8 mouse cellular contexts compared by ENCODE assay signal in genomic region chr6:57535386-57535936, GRCm38 (mm10). TPM values are rescaled to one million over a fixed set of nuclear protein-coding genes. Genes with fewer than 3 reads are reported as not detected.
DNase-seq lines count a peak whose midpoint lies in the region; ATAC-seq and TF ChIP-seq lines count a peak whose summit lies in the region.

Gene Ppm1k, minus strand, starts transcription at chr6:57535468.

- under 1% methylated on average over 24 of the region's 24 CpGs for WGBS in forebrain, embryonic 16.5 days
- under 1% methylated on average over 24 of the region's 24 CpGs for WGBS in lung, embryonic 14.5 days
- WGBS in olfactory bulb, adult 2 months = under 1% methylated on average over 24 of the region's 24 CpGs
- WGBS in thymus, adult 2 months = under 1% methylated on average over 24 of the region's 24 CpGs

- no peaks in the 10 kb centered on the region for H3K9me3 ChIP-seq in G1E (replicated peaks)
- no peaks in the 10 kb centered on the region for H3K9me3 ChIP-seq in forebrain, embryonic 16.5 days (ENCODE audit: control insufficient read depth, low read length)
- H3K9me3 ChIP-seq in lung, embryonic 14.5 days (ENCODE audit: low read depth, low read length) = no peaks in the 10 kb centered on the region

- peak within 1 kb of the TSS; percentile 80 for H3K27ac ChIP-seq in forebrain, embryonic 16.5 days (ENCODE audit: low read length)
- peak within 1 kb of the TSS; percentile 92 for H3K27ac ChIP-seq in layer of hippocampus, adult 2 months
- H3K27ac ChIP-seq in lung, embryonic 14.5 days (ENCODE audit: low read depth) = peak within 1 kb of the TSS; percentile 73
- H3K27ac ChIP-seq in olfactory bulb, adult 2 months (ENCODE audit: insufficient read depth, low read depth, low read length) = peak within 1 kb of the TSS; percentile 81
- H3K27ac ChIP-seq in thymus, adult 2 months (ENCODE audit: control insufficient read depth, insufficient read depth, low read length) = peak within 1 kb of the TSS; percentile 73

- no peak for TF ChIP-seq CTCF in G1E (IDR thresholded peaks at IDR 0.05; ENCODE audit: low read depth, low read length)
- no peak for TF ChIP-seq CTCF in layer of hippocampus, adult 2 months (conservative IDR thresholded peaks at IDR 0.05)
- TF ChIP-seq CTCF in lung, embryonic 14.5 days (IDR thresholded peaks at IDR 0.05; ENCODE audit: low read depth) = no peak
- no peak for TF ChIP-seq CTCF in olfactory bulb, adult 2 months (IDR thresholded peaks at IDR 0.05; ENCODE audit: insufficient read depth, low read depth, low read length)
- no peak for TF ChIP-seq CTCF in thymus, adult 2 months (IDR thresholded peaks at IDR 0.05; ENCODE audit: borderline replicate concordance, control insufficient read depth, extremely low read depth, insufficient read depth, low read length, poor library complexity)

- peaks cover 16% of the 10 kb centered on the region for H3K4me1 ChIP-seq in G1E (ENCODE audit: insufficient read depth, low read depth, low read length)
- H3K4me1 ChIP-seq in forebrain, embryonic 16.5 days (replicated peaks; ENCODE audit: control insufficient read depth, insufficient read depth, low read length) = peaks cover 16% of the 10 kb centered on the region
- 0 out of 2 replicates have a peak, but pooled peaks cover 4% of the 10 kb centered on the region for H3K4me1 ChIP-seq in lung, embryonic 14.5 days (ENCODE audit: insufficient read depth)
- no peaks in the 10 kb centered on the region for H3K4me1 ChIP-seq in olfactory bulb, adult 2 months (ENCODE audit: control insufficient read depth, insufficient read depth, low read length)
- H3K4me1 ChIP-seq in thymus, adult 2 months (replicated peaks; ENCODE audit: control insufficient read depth, insufficient read depth, low read length) = peaks cover 8% of the 10 kb centered on the region

- intact Hi-C loops in heart, postnatal 36 days (cut with DNase I) = loop anchor here (2.0 to 5.0 kb wide), 3 partner anchors 45 to 818 kb away; partner anchors contain the start of genes Herc6 and Lancl2

- peak within 1 kb of the TSS; percentile 69 for H3K4me3 ChIP-seq in G1E (ENCODE audit: low read depth, low read length)
- peak within 1 kb of the TSS; percentile 57 for H3K4me3 ChIP-seq in forebrain, embryonic 16.5 days (replicated peaks; ENCODE audit: low read length)
- H3K4me3 ChIP-seq in layer of hippocampus, adult 2 months = peak within 1 kb of the TSS; percentile 69
- H3K4me3 ChIP-seq in lung, embryonic 14.5 days (ENCODE audit: low read depth, low read length) = peak within 1 kb of the TSS; percentile 59
- peak within 1 kb of the TSS; percentile 91 for H3K4me3 ChIP-seq in olfactory bulb, adult 2 months (ENCODE audit: insufficient read depth, low read depth, low read length)
- H3K4me3 ChIP-seq in thymus, adult 2 months (ENCODE audit: control insufficient read depth, insufficient read depth, low read length) = peak within 1 kb of the TSS; percentile 57

- H3K4me2 ChIP-seq in forebrain, embryonic 16.5 days (ENCODE audit: low read length) = peak within 1 kb of the TSS; percentile 87
- peak within 1 kb of the TSS; percentile 66 for H3K4me2 ChIP-seq in lung, embryonic 14.5 days

- H3K9ac ChIP-seq in forebrain, embryonic 16.5 days (replicated peaks; ENCODE audit: low read depth, low read length) = peak within 1 kb of the TSS; percentile 71
- H3K9ac ChIP-seq in lung, embryonic 14.5 days = peak within 1 kb of the TSS; percentile 51

- peak; percentile 46 for DNase-seq in G1E (ENCODE audit: low spot score)
- DNase-seq in cerebellum, adult 18-20 months = peak; percentile 96 to 99
- DNase-seq in heart, postnatal 36 days = peak; percentile 97 to 99
- peak; percentile 97 to 99 for DNase-seq in layer of hippocampus, adult 2 months (ENCODE audit: low spot score in 2 of 2)
- peak; percentile 100 for DNase-seq in lung, embryonic 14.5 days
- DNase-seq in thymus, adult 2 months = peak; percentile 97

- no peaks in the 10 kb centered on the region for H3K36me3 ChIP-seq in G1E (replicated peaks)
- H3K36me3 ChIP-seq in forebrain, embryonic 16.5 days (ENCODE audit: control insufficient read depth, insufficient read depth) = no peaks in the 10 kb centered on the region
- no peaks in the 10 kb centered on the region for H3K36me3 ChIP-seq in lung, embryonic 14.5 days (ENCODE audit: insufficient read depth)
- H3K36me3 ChIP-seq in thymus, adult 2 months (ENCODE audit: control insufficient read depth, insufficient read depth, low read length) = no peaks in the 10 kb centered on the region

- peaks cover 2% of the 10 kb centered on the region; the same call in 1 of the 2 replicates for H3K27me3 ChIP-seq in G1E (ENCODE audit: insufficient read depth, low read length)
- no peaks in the 10 kb centered on the region for H3K27me3 ChIP-seq in forebrain, embryonic 16.5 days (replicated peaks; ENCODE audit: control insufficient read depth, insufficient read depth, low read length)
- H3K27me3 ChIP-seq in lung, embryonic 14.5 days (ENCODE audit: insufficient read depth, low read length) = no peaks in the 10 kb centered on the region
- H3K27me3 ChIP-seq in thymus, adult 2 months (ENCODE audit: control insufficient read depth, insufficient read depth, low read length) = no peaks in the 10 kb centered on the region

- ATAC-seq in G1E (ENCODE audit: extremely low read depth, insufficient number of reproducible peaks, low FRiP score, poor library complexity, severe bottlenecking) = peak; percentile 97
- ATAC-seq in forebrain, embryonic 16.5 days = peak; percentile 99
- ATAC-seq in lung, embryonic 14.5 days (ENCODE audit: insufficient read depth) = peak; percentile 98

- 0 out of 2 replicates have a peak, but pooled peaks have one; percentile 31 for TF ChIP-seq POLR2A in olfactory bulb, adult 2 months (IDR thresholded peaks at IDR 0.05; ENCODE audit: insufficient read depth, low read depth, low read length)
- no peak for TF ChIP-seq POLR2A in thymus, adult 2 months (IDR thresholded peaks at IDR 0.05; ENCODE audit: control insufficient read depth, extremely low read depth, insufficient read depth, low read length, poor library complexity)

RNA-seq across cellular contexts. Expression of gene Ppm1k, which starts in this region (rescaled TPM):
- total RNA-seq in G1E (2014; fragmentation: Nextera tagmentation) (2.1 and 2.4 TPM in 2 replicates), G1E (2017) (3.9 and 4.6 TPM in 2 replicates)
- 0.05 and 0.34 TPM in 2 replicates for polyA plus RNA-seq in G1E (2012)
- polyA plus RNA-seq in forebrain, embryonic 16.5 days (2015; fragmentation: Nextera tagmentation; extraction: Ambion mirVana) = 8.0 and 8.9 TPM in 2 replicates
- total RNA-seq in heart, postnatal 36 days (2021) = 10 to 100 TPM; 83.9 to 90.1 TPM
- 10 to 100 TPM; 80.3 to 83.6 TPM for total RNA-seq in layer of hippocampus, adult 2 months (2021)
- polyA plus RNA-seq in lung, embryonic 14.5 days (2014; fragmentation: Nextera tagmentation; extraction: Ambion mirVana) = 4.7 and 6.0 TPM in 2 replicates
- polyA plus RNA-seq in olfactory bulb, adult 2 months (2012; ENCODE audit: insufficient read depth, insufficient read length, low replicate concordance, missing spikeins) = not detected in 2 replicates
- 3.5 and 4.7 TPM in 2 replicates for polyA plus RNA-seq in thymus, adult 2 months (2012; rRNA removed)

Comparison
In these comparisons a context has a peak if more than half of its experiments do, and no peak if none do; other contexts are left out.
1. Peak in every context shown above with its lines: DNase-seq, ATAC-seq, H3K4me3 ChIP-seq and H3K27ac ChIP-seq.
2. RNA of gene Ppm1k (total RNA-seq): 83.9 to 90.1 TPM in heart, postnatal 36 days and 80.3 to 83.6 TPM in layer of hippocampus, adult 2 months; 2.1 to 4.6 TPM in G1E; every median in the first group is over 10 times any median in the second.
3. DNase-seq: peak in every context shown above with its lines; median percentile 100 in lung, embryonic 14.5 days; 98 in heart, postnatal 36 days; 98 in layer of hippocampus, adult 2 months; 98 in cerebellum, adult 18-20 months; 97 in thymus, adult 2 months; 46 in G1E.